Mouse (Mus musculus) adrenal gland, postnatal 25 days (tissue): ENCODE results near the gene Rgs2. TPM values are rescaled to one million over a fixed set of nuclear protein-coding genes. Genes with fewer than 3 reads are reported as not detected.

Source experiments
- DNase-seq: peaks from one replicate; pipeline ENCODE4 v3.0.0; 2021; ENCODE audit warnings: mixed read lengths
- total RNA-seq: library from RNA; stranded (reverse); gene quantifications from 2 replicates; pipeline ENCODE4 v1.2.3, GENCODE M21; 2021

Gene Rgs2
- total RNA-seq, 1 experiment from 2014 or later: 212 TPM

- peak; percentile 14 for DNase-seq
Observed at GRCm38 (mm10) chr1:143984988-143985625, 18.9 kb downstream of the Rgs2 start.

- DNase-seq: no peak
Observed at GRCm38 (mm10) chr1:143982765-143983312, 21.1 kb downstream of the Rgs2 start.

GRCm38 (mm10) chr1:143982085-143982764 is 21.7 kb downstream of the Rgs2 start:
- peak; percentile 32 for DNase-seq

GRCm38 (mm10) chr1:143980811-143981210 is 23.1 kb downstream of the Rgs2 start:
- no peak for DNase-seq

GRCm38 (mm10) chr1:143974637-143975036 is 29.3 kb downstream of the Rgs2 start:
- no peak for DNase-seq

- no peak for DNase-seq
Observed at GRCm38 (mm10) chr1:143962301-143962700, 41.7 kb downstream of the Rgs2 start.

GRCm38 (mm10) chr1:143960340-143960739 is 43.6 kb downstream of the Rgs2 start:
- no peak for DNase-seq

GRCm38 (mm10) chr1:143956090-143956489 is 47.9 kb downstream of the Rgs2 start:
- DNase-seq: no peak

GRCm38 (mm10) chr1:143952841-143953240 is 51.1 kb downstream of the Rgs2 start:
- no peak for DNase-seq

Other genes starting within 250 kb of the Rgs2 start
- 13.2 and 14.6 TPM in 2 replicates for gene Trove2, start 227.1 kb downstream of the Rgs2 start, total RNA-seq
- gene Uchl5, start 226.9 kb downstream of the Rgs2 start, total RNA-seq: 24.5 and 34.8 TPM in 2 replicates
- gene Rgs13, start 173.2 kb upstream of the Rgs2 start, total RNA-seq: not detected in 2 replicates
- 0.30 TPM in 1 of 2 replicates, not detected in the other for gene Rgs1, start 245.1 kb upstream of the Rgs2 start, total RNA-seq